Comparison of ENCODE assay signal across 7 mouse cellular contexts in the genomic region with DNA sequence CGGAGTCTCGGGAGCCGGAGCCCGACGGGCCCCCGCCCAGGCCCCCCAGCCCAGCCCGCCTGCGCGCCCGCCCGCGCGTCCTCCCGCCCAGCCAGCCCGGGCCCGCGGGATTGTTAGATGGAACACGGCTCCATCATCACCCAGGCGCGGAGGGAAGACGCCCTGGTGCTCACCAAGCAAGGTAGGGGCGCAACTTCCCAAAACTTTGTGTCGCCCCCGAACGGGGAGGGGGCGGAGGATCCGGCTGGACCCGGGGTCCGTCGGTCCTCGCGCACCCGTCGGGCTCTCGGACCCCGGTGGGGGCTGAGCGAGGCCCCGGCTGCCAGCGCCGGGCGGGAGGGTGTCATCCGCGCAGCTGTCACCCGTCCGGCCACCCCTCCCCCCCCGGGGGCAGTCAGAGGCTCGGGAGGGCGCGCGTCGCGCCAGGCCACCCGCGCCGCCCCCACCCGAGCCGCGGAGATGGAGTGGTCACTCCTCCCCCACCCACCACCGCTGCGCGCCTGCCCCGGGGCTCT. TPM values are rescaled to one million over a fixed set of nuclear protein-coding genes. Genes with fewer than 3 reads are reported as not detected.
DNase-seq lines count a peak whose midpoint lies in the region; ATAC-seq lines count a peak whose summit lies in the region.

No protein-coding gene starts in this region.

- peak overlapping the region; percentile 94 for H3K4me3 ChIP-seq in embryonic facial prominence, embryonic 11.5 days (ENCODE audit: low read depth, low read length)
- H3K4me3 ChIP-seq in heart, embryonic 15.5 days: peak overlapping the region; percentile 90
- H3K4me3 ChIP-seq in macrophage (ENCODE audit: inconsistent target): peak overlapping the region; percentile 11; the same call in 1 of the 2 replicates
- H3K4me3 ChIP-seq in stomach, embryonic 14.5 days (ENCODE audit: low read depth, low read length): peak overlapping the region; percentile 98

- H3K9me3 ChIP-seq in embryonic facial prominence, embryonic 11.5 days (replicated peaks; ENCODE audit: control insufficient read depth, low read length): no peaks in the 10 kb centered on the region
- H3K9me3 ChIP-seq in heart, embryonic 15.5 days (replicated peaks): no peaks in the 10 kb centered on the region
- no peaks in the 10 kb centered on the region for H3K9me3 ChIP-seq in stomach, embryonic 14.5 days (ENCODE audit: control insufficient read depth, low read depth, low read length)

- H3K36me3 ChIP-seq in embryonic facial prominence, embryonic 11.5 days (replicated peaks; ENCODE audit: control insufficient read depth, insufficient read depth, low read depth, low read length): no peaks in the 10 kb centered on the region
- H3K36me3 ChIP-seq in heart, embryonic 15.5 days: no peaks in the 10 kb centered on the region
- no peaks in the 10 kb centered on the region for H3K36me3 ChIP-seq in macrophage (ENCODE audit: inconsistent target)
- no peaks in the 10 kb centered on the region; the same call in 1 of the 2 replicates for H3K36me3 ChIP-seq in stomach, embryonic 14.5 days (ENCODE audit: control insufficient read depth, insufficient read depth, low read length)

- peak overlapping the region; percentile 88 for H3K4me2 ChIP-seq in embryonic facial prominence, embryonic 11.5 days (ENCODE audit: low read depth, low read length)
- H3K4me2 ChIP-seq in heart, embryonic 15.5 days: peak overlapping the region; percentile 93
- H3K4me2 ChIP-seq in stomach, embryonic 14.5 days (replicated peaks; ENCODE audit: low read depth, low read length): peak overlapping the region; percentile 98; the same call in 1 of the 2 replicates

- H3K27ac ChIP-seq in embryonic facial prominence, embryonic 11.5 days (replicated peaks; ENCODE audit: low read depth, low read length): peak overlapping the region; percentile 97
- peak overlapping the region; percentile 99 for H3K27ac ChIP-seq in heart, embryonic 15.5 days
- no peak overlapping the region for H3K27ac ChIP-seq in macrophage
- peak overlapping the region; percentile 100 for H3K27ac ChIP-seq in stomach, embryonic 14.5 days (ENCODE audit: low read length)

- under 1% methylated on average over 49 of the region's 62 CpGs for WGBS in embryonic facial prominence, embryonic 11.5 days
- WGBS in heart, embryonic 15.5 days: under 1% methylated on average over 42 of the region's 62 CpGs
- WGBS in macrophage (ENCODE audit: missing documents): 4% methylated on average over 33 of the region's 62 CpGs
- under 1% methylated on average over 40 of the region's 62 CpGs for WGBS in stomach, embryonic 14.5 days

- H3K4me1 ChIP-seq in embryonic facial prominence, embryonic 11.5 days (ENCODE audit: control insufficient read depth, insufficient read depth, low read length): peaks cover 14% of the 10 kb centered on the region
- peaks cover 57% of the 10 kb centered on the region for H3K4me1 ChIP-seq in heart, embryonic 15.5 days (replicated peaks)
- H3K4me1 ChIP-seq in stomach, embryonic 14.5 days (ENCODE audit: control insufficient read depth, insufficient read depth, low read length): peaks cover 51% of the 10 kb centered on the region

- peak overlapping the region; percentile 92 for H3K9ac ChIP-seq in embryonic facial prominence, embryonic 11.5 days (replicated peaks; ENCODE audit: low read length)
- H3K9ac ChIP-seq in heart, embryonic 15.5 days: peak overlapping the region; percentile 99
- peak overlapping the region; percentile 98 for H3K9ac ChIP-seq in stomach, embryonic 14.5 days (replicated peaks; ENCODE audit: low read depth, low read length)

- H3K27me3 ChIP-seq in embryonic facial prominence, embryonic 11.5 days (ENCODE audit: control insufficient read depth, insufficient read depth, low read length): no peaks in the 10 kb centered on the region
- no peaks in the 10 kb centered on the region for H3K27me3 ChIP-seq in heart, embryonic 15.5 days
- no peaks in the 10 kb centered on the region for H3K27me3 ChIP-seq in stomach, embryonic 14.5 days (ENCODE audit: control insufficient read depth, insufficient read depth, low read length)

- DNase-seq in CD4-positive helper T cell, adult 2 months (ENCODE audit: low read depth, low spot score): peak; percentile 37
- peak; percentile 72 for DNase-seq in MN1 (ENCODE audit: low spot score)
- DNase-seq in embryonic facial prominence, embryonic 11.5 days (ENCODE audit: low spot score): peak; percentile 40
- peak; percentile 85 for DNase-seq in kidney, postnatal 14 days

- peak; percentile 3; the same call in 1 of the 2 replicates for ATAC-seq in embryonic facial prominence, embryonic 11.5 days (replicated peaks; ENCODE audit: insufficient number of reproducible peaks, low FRiP score, low TSS enrichment, low read depth)
- ATAC-seq in heart, embryonic 15.5 days (replicated peaks; ENCODE audit: insufficient number of reproducible peaks, insufficient read depth, low FRiP score, low read depth): peak; percentile 7
- ATAC-seq in stomach, embryonic 14.5 days (ENCODE audit: insufficient number of reproducible peaks, insufficient read depth, low FRiP score, low read depth): peak; percentile 4

- peaks cover 45% of the 10 kb centered on the region for H3K79me2 ChIP-seq in macrophage (ENCODE audit: inconsistent target)

RNA-seq across cellular contexts. Expression of a gene that starts 0.7 kb away (rescaled TPM):
- polyA plus RNA-seq in embryonic facial prominence, embryonic 11.5 days (2014; fragmentation: Nextera tagmentation; extraction: Ambion mirVana): 64.8 and 67.9 TPM in 2 replicates
- 35.0 and 47.8 TPM in 2 replicates for polyA plus RNA-seq in heart, embryonic 15.5 days (2015; fragmentation: Nextera tagmentation; extraction: Ambion mirVana)
- total RNA-seq in macrophage (2018; cell fraction: chromatin; rRNA removed): 10 to 100 TPM in 24 of 26 experiments, 1 to 10 TPM in 2; 7.4 to 94.7 (median 27.4) TPM
- 100 to 1,000 TPM in 1 of 26 experiments, 10 to 100 TPM in 25; 24.7 to 104 (median 43.2) TPM for total RNA-seq in macrophage (2018; cell fraction: cytosol; rRNA removed)
- total RNA-seq in macrophage (2018; cell fraction: nucleus; rRNA removed): 10 to 100 TPM; 16.2 to 94.0 (median 26.7) TPM
- polyA plus RNA-seq in macrophage (2018): 21.1 to 77.3 TPM (median 33.3 TPM) in 3 replicates
- 103 and 107 TPM in 2 replicates for polyA plus RNA-seq in stomach, embryonic 14.5 days (2014; fragmentation: Nextera tagmentation; extraction: Ambion mirVana)

RNA-seq across cellular contexts. Expression of a gene that starts 21.3 kb away (rescaled TPM):
- polyA plus RNA-seq in embryonic facial prominence, embryonic 11.5 days (2014; fragmentation: Nextera tagmentation; extraction: Ambion mirVana): 0.39 and 0.42 TPM in 2 replicates
- 0.23 and 0.55 TPM in 2 replicates for polyA plus RNA-seq in heart, embryonic 15.5 days (2015; fragmentation: Nextera tagmentation; extraction: Ambion mirVana)
- 1 to 10 TPM in 2 of 26 experiments, under 1 TPM in 11, not detected in 13; 0.23 to 1.6 (median 0.64) TPM for total RNA-seq in macrophage (2018; cell fraction: chromatin; rRNA removed)
- total RNA-seq in macrophage (2018; cell fraction: cytosol; rRNA removed): under 1 TPM in 6 of 26 experiments, not detected in 20; under 0.01 to 0.23 (median 0.05) TPM
- under 1 TPM in 12 of 26 experiments, not detected in 14; 0.18 to 0.77 (median 0.32) TPM for total RNA-seq in macrophage (2018; cell fraction: nucleus; rRNA removed)
- polyA plus RNA-seq in macrophage (2018): not detected in 3 replicates
- 0.29 and 0.58 TPM in 2 replicates for polyA plus RNA-seq in stomach, embryonic 14.5 days (2014; fragmentation: Nextera tagmentation; extraction: Ambion mirVana)

RNA-seq across cellular contexts. Expression of a gene that starts 51.5 kb away (rescaled TPM):
- polyA plus RNA-seq in embryonic facial prominence, embryonic 11.5 days (2014; fragmentation: Nextera tagmentation; extraction: Ambion mirVana): 88.0 and 88.5 TPM in 2 replicates
- 81.9 and 86.0 TPM in 2 replicates for polyA plus RNA-seq in heart, embryonic 15.5 days (2015; fragmentation: Nextera tagmentation; extraction: Ambion mirVana)
- total RNA-seq in macrophage (2018; cell fraction: chromatin; rRNA removed): 10 to 100 TPM in 17 of 26 experiments, 1 to 10 TPM in 9; 3.0 to 42.6 (median 21.5) TPM
- 10 to 100 TPM in 19 of 26 experiments, 1 to 10 TPM in 7; 5.3 to 16.6 (median 11.8) TPM for total RNA-seq in macrophage (2018; cell fraction: cytosol; rRNA removed)
- total RNA-seq in macrophage (2018; cell fraction: nucleus; rRNA removed): 10 to 100 TPM in 15 of 26 experiments, 1 to 10 TPM in 11; 4.8 to 36.0 (median 13.1) TPM
- 4.9 to 22.2 TPM (median 12.8 TPM) in 3 replicates for polyA plus RNA-seq in macrophage (2018)
- 78.6 and 83.7 TPM in 2 replicates for polyA plus RNA-seq in stomach, embryonic 14.5 days (2014; fragmentation: Nextera tagmentation; extraction: Ambion mirVana)

Comparison
In these comparisons a context has a peak if more than half of its experiments do, and no peak if none do; other contexts are left out.
1. H3K4me3 ChIP-seq: peak in every context shown above with its lines; median percentile 98 in stomach, embryonic 14.5 days; 94 in embryonic facial prominence, embryonic 11.5 days; 90 in heart, embryonic 15.5 days; 11 in macrophage.